Mouse (Mus musculus): ENCODE measurements around the gene Mta1.

GRCm38 (mm10) chr12:113133861-113134403 is 35.9 kb downstream of the Mta1 start:
- TF ChIP-seq POLR2A (IDR thresholded peaks at IDR 0.05; ENCODE audit: control insufficient read depth, extremely low read depth, insufficient read depth, low read length, poor library complexity), result no peak
- no peak for TF ChIP-seq CTCF (IDR thresholded peaks at IDR 0.05; ENCODE audit: borderline replicate concordance, control insufficient read depth, extremely low read depth, insufficient read depth, low read length, poor library complexity)
